Mouse (Mus musculus): Measurements from ENCODE around the gene Naxd. TPM values are rescaled to one million over a fixed set of nuclear protein-coding genes. Genes with fewer than 3 reads are reported as not detected.

The Naxd gene
- total and polyA plus RNA-seq, 3 experiments = 39.7 to 57.1 (median 50.1) TPM

GRCm38 (mm10) chr8:11523331-11523730 lies 26.0 kb downstream of the Naxd start:
- no peak overlapping the region for H3K9ac ChIP-seq (ENCODE audit: insufficient read depth, low read depth)
- H3K79me2 ChIP-seq (replicated peaks; ENCODE audit: control insufficient read depth, extremely low read depth, insufficient read depth, poor library complexity, severe bottlenecking) = no peaks in the 10 kb centered on the region
- peaks cover 67 to 88% of the 10 kb centered on the region in 2 experiments for H3K36me3 ChIP-seq (replicated peaks in 1 of 2; ENCODE audit: control insufficient read depth in 1 of 2, insufficient read depth in 1 of 2, low read length in 1 of 2)
- no peak for DNase-seq (ENCODE audit: extremely low read depth)
- peaks cover 0 to 8% of the 10 kb centered on the region in 2 experiments; a peak in 2 of 4 replicates for H3K4me1 ChIP-seq (ENCODE audit: control insufficient read depth in 1 of 2, insufficient read depth in 2 of 2)
- H3K27me3 ChIP-seq (replicated peaks) = no peaks in the 10 kb centered on the region
- no peak for TF ChIP-seq SIN3A (IDR thresholded peaks at IDR 0.05; ENCODE audit: low read length)
- TF ChIP-seq USF2 (conservative IDR thresholded peaks at IDR 0.05; ENCODE audit: low read depth, low read length) = no peak
- no peak for TF ChIP-seq TBP (conservative IDR thresholded peaks at IDR 0.05; ENCODE audit: low read depth, low read length)
- no peak for TF ChIP-seq NELFE (IDR thresholded peaks at IDR 0.05; ENCODE audit: low read depth, low read length)
- no peak for TF ChIP-seq NRF1 (IDR thresholded peaks at IDR 0.05; ENCODE audit: low read depth, low read length)
- TF ChIP-seq CTCF (conservative IDR thresholded peaks at IDR 0.05 in 1 of 2, IDR thresholded peaks at IDR 0.05 in 1 of 2; ENCODE audit: low read depth in 2 of 2, low read length in 2 of 2) = no peak
- TF ChIP-seq MXI1 (IDR thresholded peaks at IDR 0.05; ENCODE audit: low read depth, low read length) = no peak
- TF ChIP-seq HCFC1 (IDR thresholded peaks at IDR 0.05; ENCODE audit: low read depth, low read length) = no peak
- TF ChIP-seq EP300 (IDR thresholded peaks at IDR 0.05; ENCODE audit: low read length) = no peak
- no peak for TF ChIP-seq POLR2AphosphoS2 (IDR thresholded peaks at IDR 0.05; ENCODE audit: low read depth, low read length)
- TF ChIP-seq IRF4 (IDR thresholded peaks at IDR 0.05; ENCODE audit: low read depth, low read length) = no peak
- TF ChIP-seq CHD1 (IDR thresholded peaks at IDR 0.05; ENCODE audit: low read depth, low read length) = no peak
- no peak for TF ChIP-seq TCF12 (IDR thresholded peaks at IDR 0.05; ENCODE audit: low read depth, low read length)
- no peak for TF ChIP-seq USF1 (IDR thresholded peaks at IDR 0.05; ENCODE audit: low read depth, low read length)
- no peak overlapping the region for H3K27ac ChIP-seq (ENCODE audit: insufficient read depth, low read depth)
- no peak overlapping the region for H3K4me3 ChIP-seq (replicated peaks in 1 of 3; ENCODE audit: low read depth in 2 of 3, low read length in 2 of 3, poor library complexity in 1 of 3)
- no peaks in the 10 kb centered on the region for H3K9me3 ChIP-seq (replicated peaks; ENCODE audit: low read length)
- in situ Hi-C loops (cut with MboI; ENCODE audit: low pct_ligation_motif_present, low pct_unique_long_range_greater_than_20kb, low sequenced_read_pairs) = loop anchor here (25.0 kb wide), 1 partner anchor 89 kb away; no protein-coding TSS in a partner anchor
- dilution Hi-C loops (cut with MboI; ENCODE audit: extremely low pct_ligation_motif_present, extremely low pct_unique_long_range_greater_than_20kb, low sequenced_read_pairs) = no loop called here
- no peak overlapping the region for H3K4me2 ChIP-seq (ENCODE audit: insufficient read depth, low read depth, poor library complexity, severe bottlenecking)

GRCm38 (mm10) chr8:11530155-11530770 lies 33.0 kb downstream of the Naxd start:
- Histone ChIP-seq H3K4me3 (replicated peaks in 1 of 3; ENCODE audit: low read depth in 2 of 3, low read length in 2 of 3, poor library complexity in 1 of 3) (no peak overlapping the region), H3K27me3 (replicated peaks) (no peaks in the 10 kb centered on the region), H3K9me3 (replicated peaks; ENCODE audit: low read length) (no peaks in the 10 kb centered on the region), H3K9ac (ENCODE audit: insufficient read depth, low read depth) (no peak overlapping the region), H3K4me1 (ENCODE audit: control insufficient read depth in 1 of 2, insufficient read depth in 2 of 2) (peaks cover 0 to 8% of the 10 kb centered on the region in 2 experiments; a peak in 2 of 4 replicates), H3K27ac (ENCODE audit: insufficient read depth, low read depth) (no peak overlapping the region), H3K79me2 (replicated peaks; ENCODE audit: control insufficient read depth, extremely low read depth, insufficient read depth, poor library complexity, severe bottlenecking) (no peaks in the 10 kb centered on the region), H3K4me2 (ENCODE audit: insufficient read depth, low read depth, poor library complexity, severe bottlenecking) (no peak overlapping the region), H3K36me3 (replicated peaks in 1 of 2; ENCODE audit: control insufficient read depth in 1 of 2, insufficient read depth in 1 of 2, low read length in 1 of 2) (peaks cover 72 to 79% of the 10 kb centered on the region in 2 experiments)
- dilution Hi-C loops (cut with MboI; ENCODE audit: extremely low pct_ligation_motif_present, extremely low pct_unique_long_range_greater_than_20kb, low sequenced_read_pairs) = no loop called here
- DNase-seq (ENCODE audit: extremely low read depth) = no peak
- in situ Hi-C loops (cut with MboI; ENCODE audit: low pct_ligation_motif_present, low pct_unique_long_range_greater_than_20kb, low sequenced_read_pairs) = no loop called here
- TF ChIP-seq ZC3H11A (IDR thresholded peaks at IDR 0.05; ENCODE audit: low read depth, low read length) (no peak), KAT2A (IDR thresholded peaks at IDR 0.05; ENCODE audit: insufficient replicate concordance, low read length) (no peak), JUN (IDR thresholded peaks at IDR 0.05; ENCODE audit: insufficient read depth, low read depth, low read length) (no peak), CHD1 (IDR thresholded peaks at IDR 0.05; ENCODE audit: low read depth, low read length) (no peak), CHD2 (IDR thresholded peaks at IDR 0.05; ENCODE audit: low read length) (no peak), MEF2A (IDR thresholded peaks at IDR 0.05; ENCODE audit: borderline replicate concordance, low read depth, low read length) (no peak)
